Mouse (Mus musculus): ENCODE measurements around the gene Bicd2. TPM values are rescaled to one million over a fixed set of nuclear protein-coding genes. Genes with fewer than 3 reads are reported as not detected.

The Bicd2 gene
- polyA plus RNA-seq, 1 experiment from 2014 or later: 53.5 TPM

DNA sequence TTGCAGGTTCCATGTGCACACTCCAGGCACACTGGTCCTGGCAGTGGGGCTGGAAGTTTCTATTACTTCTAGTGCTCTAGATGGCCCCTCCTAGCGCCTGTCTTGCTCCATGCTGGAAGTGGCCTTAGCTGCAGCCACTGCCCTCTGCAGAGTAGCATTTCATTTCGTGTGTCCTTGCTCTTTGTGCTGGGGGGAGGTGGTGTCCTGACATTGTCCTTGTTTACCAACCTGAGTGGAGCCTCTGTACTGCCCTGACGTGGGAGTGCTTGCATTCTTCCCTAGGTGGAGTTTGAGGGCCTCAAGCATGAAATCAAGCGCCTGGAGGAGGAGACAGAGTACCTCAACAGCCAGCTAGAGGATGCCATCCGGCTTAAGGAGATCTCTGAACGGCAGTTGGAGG, 36.2 kb downstream of the Bicd2 start:
- H3K27me3 ChIP-seq (replicated peaks): no peaks in the 10 kb centered on the region
- 78% methylated on average over 6 of the region's 6 CpGs for WGBS
- H3K4me1 ChIP-seq (replicated peaks): peaks cover 17% of the 10 kb centered on the region
- H3K36me3 ChIP-seq: peaks cover 86% of the 10 kb centered on the region
- H3K9me3 ChIP-seq (replicated peaks): no peaks in the 10 kb centered on the region
- H3K4me3 ChIP-seq: no peak overlapping the region
- ATAC-seq (ENCODE audit: insufficient number of reproducible peaks, low FRiP score): no peak
- H3K4me2 ChIP-seq: no peak overlapping the region
- H3K9ac ChIP-seq: no peak overlapping the region
- H3K27ac ChIP-seq (ENCODE audit: poor library complexity, severe bottlenecking): no peak overlapping the region

DNA sequence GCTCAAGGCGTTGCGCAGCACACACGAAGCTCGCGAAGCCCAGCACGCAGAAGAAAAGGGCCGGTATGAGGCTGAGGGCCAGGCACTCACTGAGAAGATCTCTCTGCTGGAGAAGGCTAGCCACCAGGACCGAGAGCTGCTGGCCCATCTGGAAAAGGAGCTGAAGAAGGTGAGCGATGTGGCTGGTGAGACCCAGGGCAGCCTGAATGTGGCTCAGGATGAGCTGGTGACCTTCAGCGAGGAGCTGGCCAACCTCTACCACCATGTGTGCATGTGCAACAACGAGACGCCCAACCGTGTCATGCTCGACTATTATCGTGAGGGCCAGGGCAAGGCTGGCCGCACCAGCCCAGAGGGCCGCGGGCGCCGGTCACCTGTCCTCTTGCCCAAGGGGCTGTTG, 37.9 kb downstream of the Bicd2 start:
- H3K4me2 ChIP-seq: no peak overlapping the region
- peaks cover 96% of the 10 kb centered on the region for H3K36me3 ChIP-seq
- no peak overlapping the region for H3K27ac ChIP-seq (ENCODE audit: poor library complexity, severe bottlenecking)
- H3K9ac ChIP-seq: no peak overlapping the region
- H3K27me3 ChIP-seq (replicated peaks): no peaks in the 10 kb centered on the region
- H3K4me3 ChIP-seq: no peak overlapping the region
- 95% methylated on average over 20 of the region's 20 CpGs for WGBS
- ATAC-seq (ENCODE audit: insufficient number of reproducible peaks, low FRiP score): no peak
- peaks cover 9% of the 10 kb centered on the region for H3K4me1 ChIP-seq (replicated peaks)
- no peaks in the 10 kb centered on the region for H3K9me3 ChIP-seq (replicated peaks)

DNA sequence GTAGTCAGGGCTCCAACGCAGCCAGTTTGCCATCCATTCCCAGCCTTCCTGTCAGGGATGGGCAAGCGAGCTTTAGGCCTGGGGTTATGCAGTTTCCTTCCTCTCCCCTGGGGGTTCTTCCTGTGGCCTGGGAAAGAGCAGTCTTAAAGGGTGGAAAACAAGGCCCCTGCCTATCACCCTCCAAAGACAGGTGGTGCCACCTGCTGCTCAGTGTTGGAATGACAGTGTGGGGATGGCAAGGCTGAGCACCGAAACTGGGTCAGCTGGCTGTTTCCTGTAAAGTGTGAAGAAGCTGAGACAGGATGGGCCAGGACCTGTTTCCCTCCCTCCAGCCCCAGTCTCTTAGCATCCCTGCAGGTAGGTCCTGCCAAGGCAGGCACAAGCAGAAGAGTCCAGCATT, 39.8 kb downstream of the Bicd2 start:
- Histone ChIP-seq H3K27me3 (replicated peaks) (no peaks in the 10 kb centered on the region), H3K36me3 (peaks cover 93% of the 10 kb centered on the region), H3K9me3 (replicated peaks) (no peaks in the 10 kb centered on the region), H3K4me1 (replicated peaks) (0 out of 2 replicates have a peak, but pooled peaks cover 5% of the 10 kb centered on the region), H3K27ac (ENCODE audit: poor library complexity, severe bottlenecking) (peak overlapping the region; percentile 53; the same call in 1 of the 2 replicates), H3K4me2 (no peak overlapping the region), H3K9ac (no peak overlapping the region), H3K4me3 (no peak overlapping the region)
- WGBS: 20% methylated on average over 3 of the region's 3 CpGs
- ATAC-seq (ENCODE audit: insufficient number of reproducible peaks, low FRiP score): peak; percentile 56; the same call in 1 of the 2 replicates

DNA sequence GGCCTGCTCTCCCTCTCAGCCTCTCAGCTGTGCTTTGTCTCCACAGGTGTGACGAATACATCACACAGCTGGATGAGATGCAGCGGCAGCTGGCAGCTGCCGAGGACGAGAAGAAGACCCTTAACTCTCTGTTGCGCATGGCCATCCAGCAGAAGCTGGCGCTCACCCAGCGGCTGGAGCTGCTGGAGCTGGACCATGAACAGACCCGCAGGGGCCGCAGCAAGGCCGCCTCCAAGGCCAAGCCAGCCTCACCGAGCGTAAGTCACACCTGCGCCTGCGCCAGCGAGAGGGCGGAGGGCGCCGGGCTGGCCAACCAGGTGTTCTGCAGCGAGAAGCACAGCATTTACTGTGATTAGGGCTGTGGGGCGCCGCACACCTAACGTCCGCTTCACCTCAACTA, 41.6 kb downstream of the Bicd2 start:
- Histone ChIP-seq H3K27me3 (replicated peaks) (no peaks in the 10 kb centered on the region), H3K4me1 (replicated peaks) (0 out of 2 replicates have a peak, but pooled peaks cover 5% of the 10 kb centered on the region), H3K4me2 (no peak overlapping the region), H3K9ac (no peak overlapping the region), H3K4me3 (no peak overlapping the region), H3K36me3 (peaks cover 84% of the 10 kb centered on the region), H3K27ac (ENCODE audit: poor library complexity, severe bottlenecking) (no peak overlapping the region), H3K9me3 (replicated peaks) (no peaks in the 10 kb centered on the region)
- ATAC-seq (ENCODE audit: insufficient number of reproducible peaks, low FRiP score): no peak
- 94% methylated on average over 23 of the region's 23 CpGs for WGBS

DNA sequence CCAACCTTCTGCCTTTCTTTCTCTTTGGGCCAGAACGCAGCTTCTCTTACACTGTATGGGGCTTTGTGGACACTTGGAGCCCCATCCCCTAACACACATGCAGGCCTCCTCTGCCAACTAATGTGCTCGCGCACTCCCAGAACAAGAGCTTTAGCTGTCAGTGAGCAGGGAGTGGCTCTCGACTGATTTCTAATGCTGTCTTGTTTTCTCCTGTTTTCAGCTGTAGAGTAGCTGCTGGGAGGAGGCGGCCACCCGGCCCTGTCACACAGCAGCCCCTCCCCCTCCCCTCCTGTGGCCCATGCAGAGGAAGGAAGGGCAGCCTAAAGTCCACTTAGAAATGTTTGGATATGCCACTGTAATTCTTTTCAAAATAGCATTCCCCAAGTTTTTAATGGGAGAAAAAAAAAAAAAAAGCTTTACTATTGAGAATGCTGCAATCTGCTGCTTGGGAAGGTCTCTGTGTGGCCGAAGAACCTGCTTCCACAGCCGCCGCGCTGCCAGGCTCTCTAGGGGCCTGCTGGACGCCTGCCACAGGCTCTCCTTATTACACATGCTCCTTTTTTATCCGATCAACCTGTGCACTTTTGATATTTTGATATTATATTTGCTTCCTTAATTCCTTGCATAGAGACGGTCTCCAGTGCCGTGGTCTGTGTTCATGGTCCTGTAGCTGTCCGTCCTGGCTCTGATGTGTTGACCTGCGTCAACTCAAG, 43.5 kb downstream of the Bicd2 start:
- no peak overlapping the region for H3K9ac ChIP-seq
- H3K27ac ChIP-seq (ENCODE audit: poor library complexity, severe bottlenecking): no peak overlapping the region; the same call in 1 of the 2 replicates
- 0 out of 2 replicates have a peak, but pooled peaks cover 5% of the 10 kb centered on the region for H3K4me1 ChIP-seq (replicated peaks)
- WGBS: 80% methylated on average over 16 of the region's 16 CpGs
- no peak for ATAC-seq (ENCODE audit: insufficient number of reproducible peaks, low FRiP score)
- no peak overlapping the region for H3K4me2 ChIP-seq
- no peaks in the 10 kb centered on the region for H3K9me3 ChIP-seq (replicated peaks)
- no peaks in the 10 kb centered on the region for H3K27me3 ChIP-seq (replicated peaks)
- H3K36me3 ChIP-seq: peaks cover 74% of the 10 kb centered on the region
- H3K4me3 ChIP-seq: no peak overlapping the region

DNA sequence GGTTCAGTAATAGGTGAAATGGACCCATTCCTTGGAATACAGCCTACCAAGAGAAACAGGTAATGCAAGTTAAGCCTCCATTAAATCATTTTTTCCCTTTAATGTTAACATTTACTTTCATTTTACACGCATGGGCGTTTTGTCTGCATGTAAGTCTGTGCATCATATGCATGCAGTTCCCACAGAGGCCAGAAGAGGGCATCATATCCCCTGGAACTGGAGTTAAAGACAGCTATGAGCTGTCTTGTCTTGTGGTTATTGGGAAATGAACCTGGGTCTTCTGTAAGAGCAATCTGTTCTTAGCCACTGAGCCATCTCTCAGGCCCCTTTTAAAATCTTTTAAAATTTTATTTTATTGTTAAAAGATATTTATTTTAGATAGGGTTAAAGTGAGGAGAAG, 50.0 kb downstream of the Bicd2 start:
- H3K4me3 ChIP-seq: no peak overlapping the region
- H3K27me3 ChIP-seq (replicated peaks): no peaks in the 10 kb centered on the region
- no peak for ATAC-seq (ENCODE audit: insufficient number of reproducible peaks, low FRiP score)
- H3K4me2 ChIP-seq: no peak overlapping the region
- WGBS: 89% methylated on average over 2 of the region's 2 CpGs
- no peak overlapping the region for H3K9ac ChIP-seq
- H3K4me1 ChIP-seq (replicated peaks): peaks cover 8% of the 10 kb centered on the region
- peaks cover 4% of the 10 kb centered on the region; the same call in 1 of the 2 replicates for H3K9me3 ChIP-seq (replicated peaks)
- no peak overlapping the region for H3K27ac ChIP-seq (ENCODE audit: poor library complexity, severe bottlenecking)
- H3K36me3 ChIP-seq: peaks cover 24% of the 10 kb centered on the region

DNA sequence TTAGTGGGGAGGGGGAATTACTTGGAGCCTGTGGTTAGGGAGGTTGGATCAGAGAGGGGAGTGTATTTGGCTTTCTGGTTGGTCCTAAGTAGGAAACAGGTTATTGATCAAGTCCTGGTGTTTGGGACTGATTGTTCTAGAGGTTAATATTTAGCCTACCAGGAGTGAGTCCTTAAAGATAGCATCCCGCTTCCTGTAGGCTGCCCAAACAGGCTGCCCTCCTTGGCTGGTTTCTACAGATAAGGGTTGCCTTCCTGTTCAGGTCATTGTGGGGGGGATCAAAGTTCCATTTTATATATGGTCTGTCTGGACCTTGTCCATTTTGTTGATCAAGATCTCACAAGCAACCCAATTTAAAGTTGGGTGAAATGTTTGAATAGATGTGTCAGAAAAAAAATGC, 52.2 kb downstream of the Bicd2 start:
- no peak overlapping the region for H3K9ac ChIP-seq
- H3K4me2 ChIP-seq: no peak overlapping the region
- H3K9me3 ChIP-seq (replicated peaks): peaks cover 4% of the 10 kb centered on the region; the same call in 1 of the 2 replicates
- ATAC-seq (ENCODE audit: insufficient number of reproducible peaks, low FRiP score): no peak
- no peak overlapping the region for H3K4me3 ChIP-seq
- 60% methylated on average over 1 of the region's 1 CpGs for WGBS
- H3K36me3 ChIP-seq: peaks cover 14% of the 10 kb centered on the region
- no peaks in the 10 kb centered on the region for H3K27me3 ChIP-seq (replicated peaks)
- H3K27ac ChIP-seq (ENCODE audit: poor library complexity, severe bottlenecking): no peak overlapping the region
- peaks cover 19% of the 10 kb centered on the region for H3K4me1 ChIP-seq (replicated peaks)

DNA sequence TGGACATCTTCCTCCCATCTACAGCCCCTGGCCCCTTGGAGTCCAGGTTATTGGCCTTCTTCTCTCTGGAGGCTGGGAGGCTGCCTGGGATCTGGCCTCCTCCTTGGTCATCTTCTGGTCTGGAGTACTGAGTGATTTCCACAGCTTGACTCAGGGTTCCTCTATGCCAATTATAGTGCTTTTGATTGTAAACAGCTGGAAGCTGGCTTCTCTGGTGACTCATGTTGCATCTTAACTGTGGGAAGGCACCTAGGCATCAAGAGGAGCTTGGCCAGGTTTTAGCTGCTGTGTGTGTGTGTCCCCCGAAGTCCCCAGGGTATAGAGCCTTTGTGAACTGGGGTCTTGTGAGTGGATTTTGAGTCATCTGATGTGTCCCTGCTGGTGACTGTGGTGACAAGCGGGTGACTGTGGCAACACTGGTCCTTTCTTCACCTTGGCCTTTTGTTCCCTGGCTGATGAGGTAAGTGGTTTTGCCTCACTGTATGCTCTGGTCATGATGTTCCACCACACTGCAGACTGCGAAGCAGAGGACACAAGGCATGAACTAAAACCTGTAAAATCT, 53.6 kb downstream of the Bicd2 start:
- no peak overlapping the region for H3K4me3 ChIP-seq
- peaks cover 19% of the 10 kb centered on the region for H3K4me1 ChIP-seq (replicated peaks)
- H3K9me3 ChIP-seq (replicated peaks): peaks cover 4% of the 10 kb centered on the region; the same call in 1 of the 2 replicates
- H3K27me3 ChIP-seq (replicated peaks): no peaks in the 10 kb centered on the region
- WGBS: 82% methylated on average over 3 of the region's 3 CpGs
- no peak overlapping the region for H3K4me2 ChIP-seq
- no peak overlapping the region for H3K27ac ChIP-seq (ENCODE audit: poor library complexity, severe bottlenecking)
- peaks cover 7% of the 10 kb centered on the region; the same call in 1 of the 2 replicates for H3K36me3 ChIP-seq
- ATAC-seq (ENCODE audit: insufficient number of reproducible peaks, low FRiP score): no peak
- no peak overlapping the region for H3K9ac ChIP-seq

DNA sequence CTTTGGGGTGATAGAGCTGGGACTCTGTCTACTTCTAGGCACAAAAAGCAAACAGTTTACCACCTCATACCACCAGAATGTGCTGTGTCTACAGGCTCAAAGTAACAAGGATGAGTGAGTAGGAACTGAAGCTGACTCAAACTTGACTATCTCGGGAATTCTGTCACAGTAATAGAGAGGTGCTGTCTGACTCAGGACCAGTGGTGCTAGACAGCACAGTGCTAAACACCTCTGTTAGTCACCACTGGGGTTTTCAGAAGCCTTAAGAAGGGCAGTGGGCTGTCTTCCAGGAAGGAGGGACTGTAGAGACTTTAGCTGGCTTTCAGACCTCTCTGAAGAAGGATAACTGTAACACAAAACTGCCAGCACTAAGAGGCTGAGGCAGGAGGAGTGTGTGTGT, 55.4 kb downstream of the Bicd2 start:
- Histone ChIP-seq H3K4me1 (replicated peaks) (peaks cover 19% of the 10 kb centered on the region), H3K36me3 (no peaks in the 10 kb centered on the region), H3K9me3 (replicated peaks) (no peaks in the 10 kb centered on the region), H3K27me3 (replicated peaks) (no peaks in the 10 kb centered on the region), H3K27ac (ENCODE audit: poor library complexity, severe bottlenecking) (no peak overlapping the region), H3K9ac (no peak overlapping the region), H3K4me3 (no peak overlapping the region), H3K4me2 (no peak overlapping the region)
- 48% methylated on average over 1 of the region's 1 CpGs for WGBS
- no peak for ATAC-seq (ENCODE audit: insufficient number of reproducible peaks, low FRiP score)

DNA sequence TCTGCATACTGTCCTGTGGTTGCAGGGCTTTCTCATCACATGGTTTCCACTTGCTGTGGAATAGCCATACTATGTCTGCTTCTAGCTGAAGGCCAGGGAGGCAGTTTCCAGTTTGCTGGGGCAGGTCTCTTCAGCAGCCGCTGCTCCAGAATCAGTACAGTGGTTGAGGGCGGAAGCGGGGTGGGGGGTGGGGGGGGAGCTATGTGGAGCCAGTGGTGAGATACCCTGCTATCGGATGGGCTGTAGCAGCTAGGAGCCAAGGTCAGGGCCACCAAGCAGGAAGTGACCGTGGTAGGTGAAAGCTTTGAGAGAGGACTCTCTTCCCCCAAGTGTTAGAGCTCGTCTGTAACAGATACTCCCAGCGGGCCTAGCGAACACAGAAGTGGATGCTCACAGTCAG, 56.8 kb downstream of the Bicd2 start:
- Histone ChIP-seq H3K36me3 (no peaks in the 10 kb centered on the region), H3K27me3 (replicated peaks) (no peaks in the 10 kb centered on the region), H3K27ac (ENCODE audit: poor library complexity, severe bottlenecking) (no peak overlapping the region), H3K4me2 (no peak overlapping the region), H3K9ac (no peak overlapping the region), H3K4me3 (no peak overlapping the region), H3K4me1 (replicated peaks) (peaks cover 19% of the 10 kb centered on the region), H3K9me3 (replicated peaks) (no peaks in the 10 kb centered on the region)
- WGBS: 84% methylated on average over 8 of the region's 8 CpGs
- no peak for ATAC-seq (ENCODE audit: insufficient number of reproducible peaks, low FRiP score)

DNA sequence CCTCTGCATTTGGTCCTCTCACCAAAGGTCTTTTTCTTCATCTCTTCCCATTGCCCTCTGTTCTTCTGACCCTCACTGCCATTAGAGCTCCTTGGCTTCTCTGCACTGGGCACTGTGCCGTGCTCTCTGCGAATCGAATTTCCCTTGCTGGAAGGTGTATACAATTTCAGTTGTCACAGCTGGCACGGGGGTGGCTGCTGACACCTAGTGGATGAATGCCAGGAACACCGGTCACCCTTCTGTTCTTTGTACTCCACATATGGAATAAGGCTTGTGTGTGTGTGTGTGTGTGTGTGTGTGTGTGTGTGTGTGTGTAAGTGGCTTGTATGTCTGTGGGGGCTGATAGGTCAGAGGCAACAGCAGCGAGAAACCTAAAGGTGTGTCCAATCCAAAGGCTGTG, 58.8 kb downstream of the Bicd2 start:
- Histone ChIP-seq H3K4me3 (no peak overlapping the region), H3K9me3 (replicated peaks) (no peaks in the 10 kb centered on the region), H3K27me3 (replicated peaks) (no peaks in the 10 kb centered on the region), H3K4me2 (no peak overlapping the region), H3K9ac (no peak overlapping the region), H3K27ac (ENCODE audit: poor library complexity, severe bottlenecking) (no peak overlapping the region), H3K36me3 (no peaks in the 10 kb centered on the region), H3K4me1 (replicated peaks) (peaks cover 19% of the 10 kb centered on the region)
- no peak for ATAC-seq (ENCODE audit: insufficient number of reproducible peaks, low FRiP score)
- WGBS: 54% methylated on average over 6 of the region's 6 CpGs
